Mouse (Mus musculus) natural killer cell, adult 2 months (primary cell): ENCODE data around the gene Wdfy3.

ENCODE experiments used
- DNase-seq, 2 experiments: peaks; one replicate each; pipeline ENCODE4 v3.0.0; 2022; ENCODE audit warnings: low spot score in 2 of 2

Gene Wdfy3

GRCm38 (mm10) chr5:101836221-101836620 is 233.5 kb downstream of the Wdfy3 start:
- no peak for DNase-seq

GRCm38 (mm10) chr5:101833875-101834274 is 235.8 kb downstream of the Wdfy3 start:
- no peak for DNase-seq

GRCm38 (mm10) chr5:101832991-101833390 is 236.7 kb downstream of the Wdfy3 start:
- DNase-seq = no peak

- no peak for DNase-seq
Measured at GRCm38 (mm10) chr5:101832042-101832441, 237.7 kb downstream of the Wdfy3 start.

GRCm38 (mm10) chr5:101830180-101830579 is 239.5 kb downstream of the Wdfy3 start:
- DNase-seq = no peak

GRCm38 (mm10) chr5:101828932-101829331 is 240.8 kb downstream of the Wdfy3 start:
- DNase-seq = no peak

GRCm38 (mm10) chr5:101827477-101827876 is 242.2 kb downstream of the Wdfy3 start:
- no peak for DNase-seq

- DNase-seq = no peak
Measured at GRCm38 (mm10) chr5:101826531-101826970, 243.2 kb downstream of the Wdfy3 start.

GRCm38 (mm10) chr5:101825111-101825911 is 244.4 kb downstream of the Wdfy3 start:
- DNase-seq = no peak

GRCm38 (mm10) chr5:101822311-101822670 is 247.4 kb downstream of the Wdfy3 start:
- no peak for DNase-seq

GRCm38 (mm10) chr5:101821491-101822310 is 248.0 kb downstream of the Wdfy3 start:
- no peak for DNase-seq

- no peak for DNase-seq
Measured at GRCm38 (mm10) chr5:101821052-101821451, 248.7 kb downstream of the Wdfy3 start.

- DNase-seq = no peak
Measured at GRCm38 (mm10) chr5:101819844-101820243, 249.9 kb downstream of the Wdfy3 start.

GRCm38 (mm10) chr5:101819216-101819615 is 250.5 kb downstream of the Wdfy3 start:
- no peak for DNase-seq

- DNase-seq = no peak
Measured at GRCm38 (mm10) chr5:101816822-101817221, 252.9 kb downstream of the Wdfy3 start.

- DNase-seq = no peak
Measured at GRCm38 (mm10) chr5:101811296-101812169, 258.2 kb downstream of the Wdfy3 start.

- DNase-seq = no peak
Measured at GRCm38 (mm10) chr5:101802358-101803022, 267.2 kb downstream of the Wdfy3 start.

- DNase-seq = no peak
Measured at GRCm38 (mm10) chr5:101801891-101802290, 267.8 kb downstream of the Wdfy3 start.

GRCm38 (mm10) chr5:101792665-101793064 is 277.1 kb downstream of the Wdfy3 start:
- DNase-seq = no peak

- no peak for DNase-seq
Measured at GRCm38 (mm10) chr5:101790560-101790959, 279.2 kb downstream of the Wdfy3 start.

- no peak for DNase-seq
Measured at GRCm38 (mm10) chr5:101789770-101790169, 280.0 kb downstream of the Wdfy3 start.
